Mouse (Mus musculus) forebrain, embryonic 16.5 days (tissue): Measurements from ENCODE around the gene Rps6kc1. TPM values are rescaled to one million over a fixed set of nuclear protein-coding genes. Genes with fewer than 3 reads are reported as not detected.

Source experiments
- ATAC-seq: fragments of 200-750 bp; cut with Nextera tagmentation; 2 replicates; pipeline ENCODE4 v1.8.0; 2017; ENCODE audit warnings: mild to moderate bottlenecking, moderate library complexity
- H3K27ac ChIP-seq: fragments of 300-500 bp; sonication (generic); 2 replicates; pipeline ENCODE4 v1.5.1; 2014; ENCODE audit warnings: low read length, control low read depth
- H3K27me3 ChIP-seq: fragments of 300-500 bp; sonication (generic); replicated peaks from 2 replicates; pipeline ENCODE4 v1.6.1; 2014; ENCODE audit warnings: low read length; ENCODE audit not compliant: control insufficient read depth, insufficient read depth
- H3K36me3 ChIP-seq: fragments of 300-500 bp; sonication (generic); 2 replicates; pipeline ENCODE4 v1.6.1; 2014; ENCODE audit not compliant: control insufficient read depth, insufficient read depth
- H3K4me1 ChIP-seq: fragments of 300-500 bp; sonication (generic); replicated peaks from 2 replicates; pipeline ENCODE4 v1.6.1; 2014; ENCODE audit warnings: low read length; ENCODE audit not compliant: control insufficient read depth, insufficient read depth
- H3K4me2 ChIP-seq: fragments of 300-500 bp; sonication (generic); 2 replicates; pipeline ENCODE4 v1.6.1; 2014; ENCODE audit warnings: mild to moderate bottlenecking, low read length, control low read depth
- H3K4me3 ChIP-seq: fragments of 300-500 bp; sonication (generic); replicated peaks from 2 replicates; pipeline ENCODE4 v1.5.1; 2014; ENCODE audit warnings: mild to moderate bottlenecking, low read length, control low read depth
- H3K9ac ChIP-seq: fragments of 300-500 bp; sonication (generic); replicated peaks from 2 replicates; pipeline ENCODE4 v1.6.1; 2014; ENCODE audit warnings: low read depth, low read length, control low read depth
- H3K9me3 ChIP-seq: fragments of 300-500 bp; sonication (generic); 2 replicates; pipeline ENCODE4 v1.6.1; 2016; ENCODE audit warnings: low read length; ENCODE audit not compliant: control insufficient read depth
- WGBS: fragments of 180-500 bp; shearing (Covaris S2); extraction: QIAGEN DNeasy Blood & Tissue Kit; methylation state at CpG from one replicate; pipeline ENCODE4 v1.1.7; 2014; 5-methylcytosine and 5-hydroxymethylcytosine counted together
- polyA plus RNA-seq: library from polyadenylated mRNA; unstranded; fragments of >200 nt; fragmentation: Nextera tagmentation; extraction: Ambion mirVana; gene quantifications from 2 replicates; pipeline ENCODE4 v1.2.1, GENCODE M21; 2015

The Rps6kc1 gene
- polyA plus RNA-seq, 1 experiment from 2014 or later: 31.9 TPM

DNA sequence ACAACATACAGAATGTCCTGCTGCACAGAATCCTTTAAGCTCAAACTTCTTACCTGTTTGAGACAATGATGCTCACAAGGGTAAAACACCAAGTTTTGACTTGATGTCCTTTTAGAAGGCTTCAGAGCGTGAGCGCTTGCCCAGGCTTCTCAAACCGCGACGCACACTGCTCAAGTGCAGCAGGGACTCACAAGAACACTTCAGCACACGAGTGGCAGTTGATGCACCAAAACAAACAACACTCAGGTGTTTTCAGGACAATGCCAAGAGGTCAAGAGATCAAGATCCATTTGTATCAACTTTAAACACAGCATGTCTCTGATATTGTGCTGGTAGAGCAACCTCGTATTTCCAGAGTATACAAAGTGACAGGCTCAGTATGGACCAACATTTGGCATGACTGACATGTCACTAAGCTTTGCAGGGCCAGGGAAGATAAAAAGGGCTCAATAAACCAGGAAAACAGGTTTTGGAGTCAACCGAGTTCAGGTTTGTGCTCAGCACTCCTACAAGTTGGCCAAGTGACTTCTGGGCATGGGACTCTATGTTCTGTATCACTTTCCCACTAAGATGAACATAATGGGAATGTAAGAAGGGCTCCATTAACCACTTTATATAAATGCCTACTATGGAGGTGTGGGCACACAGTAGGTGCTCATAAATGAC lies 78.5 kb downstream of the Rps6kc1 start:
- Histone ChIP-seq H3K9ac (no peak overlapping the region), H3K4me1 (no peaks in the 10 kb centered on the region), H3K9me3 (no peaks in the 10 kb centered on the region), H3K36me3 (no peaks in the 10 kb centered on the region), H3K27me3 (no peaks in the 10 kb centered on the region), H3K4me3 (no peak overlapping the region), H3K27ac (no peak overlapping the region), H3K4me2 (no peak overlapping the region)
- 92% methylated on average over 8 of the region's 8 CpGs for WGBS
- ATAC-seq: no peak

DNA sequence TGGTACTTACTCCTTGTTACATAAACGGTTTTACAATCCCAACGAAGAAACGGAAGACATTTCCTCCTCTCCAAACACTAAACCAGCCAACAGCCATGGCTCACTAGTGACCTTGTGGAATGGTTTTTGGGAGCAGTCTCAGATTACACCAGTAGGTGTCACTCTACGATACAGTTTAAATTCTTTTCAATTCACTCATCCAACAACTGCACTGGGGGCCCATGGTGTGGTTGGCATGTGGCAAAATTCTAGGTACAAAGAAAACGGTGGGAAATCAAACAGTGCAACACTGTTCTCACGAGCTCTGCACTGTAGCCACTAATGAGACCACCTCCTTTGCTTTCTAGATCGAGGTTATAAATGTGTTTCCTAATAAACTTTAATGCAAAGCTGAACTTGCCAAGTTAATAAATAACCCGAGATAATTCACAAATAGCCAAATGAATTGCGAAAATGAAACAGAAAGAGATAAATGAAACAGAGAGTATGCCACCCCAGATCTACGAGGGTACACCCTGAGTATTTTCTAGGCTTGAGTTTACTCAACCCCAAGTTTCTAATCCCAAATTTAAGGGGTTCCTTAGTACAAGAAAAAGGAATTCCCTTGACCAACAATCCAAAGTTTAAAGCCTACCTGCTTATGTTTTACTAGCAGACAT lies 79.6 kb downstream of the Rps6kc1 start:
- no peak overlapping the region for H3K4me3 ChIP-seq
- no peak overlapping the region for H3K9ac ChIP-seq
- no peaks in the 10 kb centered on the region for H3K36me3 ChIP-seq
- WGBS: 53% methylated on average over 10 of the region's 10 CpGs
- no peaks in the 10 kb centered on the region for H3K27me3 ChIP-seq
- peak; percentile 36; the same call in 1 of the 2 replicates for ATAC-seq
- no peak overlapping the region for H3K27ac ChIP-seq
- no peaks in the 10 kb centered on the region for H3K4me1 ChIP-seq
- no peaks in the 10 kb centered on the region for H3K9me3 ChIP-seq
- no peak overlapping the region for H3K4me2 ChIP-seq

DNA sequence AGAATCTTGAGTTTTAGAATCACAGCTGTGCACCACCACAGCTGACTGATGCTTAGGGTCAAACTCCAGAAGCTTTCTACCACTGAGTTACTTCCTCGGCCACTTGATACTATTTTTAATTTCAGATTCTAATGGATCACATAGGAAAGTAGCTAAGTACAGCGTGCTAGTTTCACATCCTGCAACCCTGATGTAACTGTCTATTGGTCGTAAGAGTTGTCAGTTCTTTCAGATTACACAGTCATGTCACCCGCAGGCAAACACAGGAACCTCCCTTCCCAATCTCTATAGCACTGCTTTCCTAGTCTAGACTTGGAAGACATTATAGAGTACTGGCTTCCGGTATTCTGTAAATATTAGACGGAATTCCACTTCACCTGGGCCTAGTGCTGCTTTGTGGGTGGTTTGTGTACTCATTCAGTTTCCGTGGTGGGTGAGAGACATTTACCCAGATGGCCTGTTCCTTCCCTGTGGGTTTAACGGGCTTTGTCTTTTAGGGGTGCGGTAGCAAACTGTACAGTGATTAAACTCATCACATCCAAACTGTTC lies 85.0 kb downstream of the Rps6kc1 start:
- Histone ChIP-seq H3K27me3 (no peaks in the 10 kb centered on the region), H3K9ac (no peak overlapping the region), H3K27ac (no peak overlapping the region), H3K4me2 (no peak overlapping the region), H3K36me3 (no peaks in the 10 kb centered on the region), H3K4me3 (no peak overlapping the region), H3K9me3 (no peaks in the 10 kb centered on the region), H3K4me1 (no peaks in the 10 kb centered on the region)
- no peak for ATAC-seq
- 90% methylated on average over 9 of the region's 9 CpGs for WGBS

DNA sequence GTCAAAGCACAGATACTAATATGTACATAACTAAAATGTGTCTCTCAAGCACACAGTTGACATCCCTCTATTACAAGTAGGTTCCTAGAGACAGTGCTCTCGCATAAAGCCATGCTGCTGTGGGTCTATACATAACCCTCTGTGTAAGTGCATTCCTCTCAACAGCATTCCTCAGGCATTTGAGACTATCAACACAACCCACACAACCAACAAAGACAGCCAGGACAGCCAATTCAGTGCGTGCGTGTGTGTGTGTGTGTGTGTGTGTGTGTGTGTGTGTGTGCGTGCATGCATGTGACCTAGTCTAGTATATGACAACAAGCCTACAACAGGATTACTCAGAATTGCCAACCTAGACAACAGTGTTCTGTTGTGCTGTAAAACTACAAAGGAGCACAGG lies 87.8 kb downstream of the Rps6kc1 start:
- ATAC-seq: no peak
- Histone ChIP-seq H3K4me2 (no peak overlapping the region), H3K9me3 (no peaks in the 10 kb centered on the region), H3K9ac (no peak overlapping the region), H3K27me3 (no peaks in the 10 kb centered on the region), H3K36me3 (no peaks in the 10 kb centered on the region), H3K27ac (no peak overlapping the region), H3K4me3 (no peak overlapping the region), H3K4me1 (no peaks in the 10 kb centered on the region)
- WGBS: 89% methylated on average over 4 of the region's 4 CpGs

DNA sequence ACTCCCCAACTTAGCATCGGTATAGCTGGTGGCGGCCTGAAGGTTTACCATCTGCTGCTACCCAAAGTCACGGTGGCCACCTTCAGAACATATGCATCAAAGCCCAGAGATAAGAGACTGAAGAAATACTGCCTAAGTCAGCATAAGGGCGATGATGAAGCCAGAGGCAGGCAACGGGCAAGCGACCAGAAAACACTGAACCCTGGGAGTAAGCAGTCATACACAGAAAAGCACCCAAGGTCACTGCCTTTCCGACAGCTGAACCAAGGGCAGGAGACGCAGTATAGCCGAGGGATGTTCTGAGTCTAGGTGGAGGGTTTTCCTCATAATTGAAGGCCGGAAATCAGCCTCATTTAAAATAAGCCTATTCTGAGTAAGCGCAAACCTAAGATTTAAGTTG lies 95.4 kb downstream of the Rps6kc1 start:
- Histone ChIP-seq H3K4me2 (no peak overlapping the region), H3K36me3 (no peaks in the 10 kb centered on the region), H3K4me1 (peaks cover 9% of the 10 kb centered on the region), H3K27me3 (no peaks in the 10 kb centered on the region), H3K4me3 (no peak overlapping the region), H3K9ac (no peak overlapping the region), H3K27ac (no peak overlapping the region), H3K9me3 (no peaks in the 10 kb centered on the region)
- 64% methylated on average over 11 of the region's 11 CpGs for WGBS
- ATAC-seq: no peak

DNA sequence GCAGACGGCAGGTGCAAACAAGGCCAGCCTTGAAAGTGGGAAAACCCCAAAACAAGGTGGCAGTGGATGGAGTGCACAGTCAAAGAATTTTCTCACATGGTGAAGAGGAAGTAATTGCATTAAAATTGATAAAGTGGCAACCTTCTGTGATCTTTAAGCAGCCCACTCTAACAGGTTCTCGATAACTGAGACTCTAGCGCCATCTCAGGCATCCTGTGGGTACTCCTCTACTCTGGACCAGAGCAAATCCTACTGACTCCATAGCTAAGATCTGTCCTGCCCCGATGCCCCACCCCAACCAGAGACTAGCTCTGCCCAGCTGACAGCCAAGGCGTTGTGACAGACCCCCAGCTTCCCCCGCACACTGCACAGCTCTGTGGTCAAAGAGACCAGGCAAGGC lies 101.2 kb downstream of the Rps6kc1 start:
- H3K27ac ChIP-seq: no peak overlapping the region
- 74% methylated on average over 6 of the region's 6 CpGs for WGBS
- no peak overlapping the region for H3K4me2 ChIP-seq
- no peaks in the 10 kb centered on the region for H3K27me3 ChIP-seq
- H3K9me3 ChIP-seq: no peaks in the 10 kb centered on the region
- ATAC-seq: no peak
- H3K4me3 ChIP-seq: no peak overlapping the region
- peaks cover 8% of the 10 kb centered on the region for H3K4me1 ChIP-seq
- H3K9ac ChIP-seq: no peak overlapping the region
- H3K36me3 ChIP-seq: no peaks in the 10 kb centered on the region

DNA sequence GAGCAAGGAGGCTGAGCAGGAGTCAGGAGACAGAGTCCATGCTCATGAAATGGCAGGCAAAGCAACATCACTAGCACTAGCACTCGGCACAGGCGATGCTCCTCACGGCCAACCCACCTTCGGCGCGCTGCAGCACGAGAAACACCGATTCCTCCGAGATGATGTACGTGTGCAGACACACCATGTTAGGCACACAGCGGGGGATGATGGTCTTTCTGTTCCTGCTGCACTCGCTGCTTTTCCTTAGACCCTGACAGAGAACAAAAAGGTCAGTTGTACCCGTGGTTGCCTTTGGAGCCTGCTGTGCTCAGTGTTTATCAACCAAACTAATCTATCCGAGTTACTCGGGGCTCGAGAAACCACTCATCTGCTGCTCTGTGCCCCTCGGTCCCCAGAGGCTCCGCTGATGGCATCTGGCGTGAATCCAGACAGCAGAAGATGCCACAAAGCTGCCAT lies 102.8 kb downstream of the Rps6kc1 start:
- Histone ChIP-seq H3K27ac (no peak overlapping the region), H3K4me2 (no peak overlapping the region), H3K27me3 (no peaks in the 10 kb centered on the region), H3K9ac (no peak overlapping the region), H3K4me1 (peaks cover 8% of the 10 kb centered on the region), H3K9me3 (no peaks in the 10 kb centered on the region), H3K36me3 (no peaks in the 10 kb centered on the region), H3K4me3 (no peak overlapping the region)
- ATAC-seq: 0 out of 2 replicates have a peak, but pooled peaks have one; percentile 23
- WGBS: 42% methylated on average over 19 of the region's 19 CpGs

DNA sequence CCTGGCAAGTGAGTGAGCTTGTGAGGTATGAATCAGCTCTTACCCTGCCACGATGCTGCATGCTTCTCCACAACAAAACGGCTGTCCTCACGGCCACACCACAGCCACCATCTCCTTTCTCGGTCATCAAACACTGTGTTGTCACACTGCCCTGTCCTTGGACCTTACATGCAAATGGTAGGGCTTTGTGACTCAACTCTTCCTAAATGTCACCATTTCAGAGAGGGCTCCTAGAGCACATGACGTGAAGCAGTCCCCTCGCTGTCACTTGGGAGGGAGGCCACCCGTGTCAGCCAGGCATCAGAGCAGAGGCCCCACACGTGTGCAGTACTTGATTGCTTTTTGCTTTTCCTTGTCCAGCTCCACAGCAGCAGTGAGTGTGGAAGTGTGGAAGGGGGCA lies 104.8 kb downstream of the Rps6kc1 start:
- no peak overlapping the region for H3K9ac ChIP-seq
- ATAC-seq: no peak
- H3K9me3 ChIP-seq: no peaks in the 10 kb centered on the region
- H3K27ac ChIP-seq: no peak overlapping the region
- H3K36me3 ChIP-seq: no peaks in the 10 kb centered on the region
- H3K4me2 ChIP-seq: no peak overlapping the region
- H3K4me3 ChIP-seq: no peak overlapping the region
- no peaks in the 10 kb centered on the region for H3K27me3 ChIP-seq
- WGBS: 91% methylated on average over 8 of the region's 8 CpGs
- H3K4me1 ChIP-seq: peaks cover 8% of the 10 kb centered on the region

DNA sequence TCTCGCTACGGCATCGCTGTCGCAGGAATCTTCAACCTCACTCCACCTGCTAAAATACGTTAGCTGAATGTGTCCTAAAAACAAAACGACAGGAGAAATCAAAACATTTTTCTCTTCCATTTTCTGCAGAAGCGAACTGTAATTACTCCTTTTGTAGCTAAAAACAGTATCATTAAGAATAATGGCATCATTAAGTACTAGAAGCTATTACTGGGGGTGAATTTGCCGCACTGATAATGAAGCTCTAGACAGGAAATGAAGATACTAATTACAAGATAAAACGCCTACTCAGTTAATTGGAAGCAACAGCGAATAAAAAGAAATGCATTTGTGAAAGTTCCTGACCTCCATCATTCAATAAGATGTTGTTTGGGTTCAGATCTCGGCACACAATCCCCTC lies 112.9 kb downstream of the Rps6kc1 start:
- Histone ChIP-seq H3K27ac (no peak overlapping the region), H3K36me3 (peaks cover 2% of the 10 kb centered on the region; the same call in 1 of the 2 replicates), H3K27me3 (no peaks in the 10 kb centered on the region), H3K9ac (no peak overlapping the region), H3K4me1 (peaks cover 11% of the 10 kb centered on the region), H3K9me3 (no peaks in the 10 kb centered on the region), H3K4me3 (no peak overlapping the region), H3K4me2 (no peak overlapping the region)
- WGBS: 40% methylated on average over 11 of the region's 11 CpGs
- no peak; the same call in 1 of the 2 replicates for ATAC-seq
